In genomic region chr6:53915347-53915746, GRCm38 (mm10) we compare ENCODE assay signal across 21 mouse cellular contexts.
A peak's percentile ranks its signal among the peaks of the same experiment; 100 is the strongest.
DNase-seq lines count a peak whose midpoint lies in the region; ATAC-seq and TF ChIP-seq lines count a peak whose summit lies in the region.
"Had no signal": no experiment of that assay in that cellular context is flagged by ENCODE, and none has a peak within 500 bp of the region (broad histone marks: within the 10 kb centered on the region; RNA-seq: fewer than 3 reads in every experiment).

No protein-coding gene starts in this region.

- no peaks in the 10 kb centered on the region for H3K27me3 ChIP-seq in lung, postnatal 0 days (replicated peaks; ENCODE audit: insufficient read depth, low read length)
- H3K27me3 ChIP-seq: embryonic facial prominence, embryonic 13.5 days; embryonic facial prominence, embryonic 15.5 days had no signal

- H3K36me3 ChIP-seq in lung, postnatal 0 days (ENCODE audit: insufficient read depth, low read length): no peaks in the 10 kb centered on the region
- H3K36me3 ChIP-seq: embryonic facial prominence, embryonic 13.5 days; embryonic facial prominence, embryonic 15.5 days; forebrain, embryonic 10.5 days; forebrain, embryonic 12.5 days had no signal

- peak; percentile 52 for DNase-seq in lung, postnatal 0 days (ENCODE audit: low spot score)
- DNase-seq in lung, adult 2 months: no peak
- peak; percentile 40 for DNase-seq in lung, postnatal 36 days
- no peak for DNase-seq in lung, postnatal 4 days
- DNase-seq: adrenal gland, adult 2 months; adrenal gland, postnatal 10 days; adrenal gland, postnatal 25 days; cerebellum, adult 11 months; cerebellum, adult 18-20 months; cerebellum, adult 8-10 months; cerebellum, adult 9-11 months; cerebellum, postnatal 14 days; cerebellum, postnatal 36 days; embryo, embryonic 11 days had no signal

- no peak overlapping the region for H3K4me3 ChIP-seq in lung, postnatal 0 days (ENCODE audit: low read depth, low read length)
- H3K4me3 ChIP-seq in lung, adult 2 months (replicated peaks; ENCODE audit: extremely low read depth, low read depth, low read length): no peak overlapping the region
- H3K4me3 ChIP-seq: embryonic facial prominence, embryonic 13.5 days; embryonic facial prominence, embryonic 15.5 days; erythroblast, embryonic 14.5 days; forebrain, embryonic 10.5 days; forebrain, embryonic 12.5 days had no signal

- H3K4me2 ChIP-seq in lung, postnatal 0 days (replicated peaks; ENCODE audit: low read depth, low read length): no peak overlapping the region
- H3K4me2 ChIP-seq: embryonic facial prominence, embryonic 13.5 days; embryonic facial prominence, embryonic 15.5 days; forebrain, embryonic 12.5 days had no signal

- TF ChIP-seq EP300 in lung, postnatal 0 days (IDR thresholded peaks at IDR 0.05): no peak

- WGBS in lung, postnatal 0 days: 59% methylated on average over 3 of the region's 3 CpGs
- 79% methylated on average over 3 of the region's 3 CpGs for WGBS in lung, adult 2 months

- H3K9me3 ChIP-seq in lung, postnatal 0 days (ENCODE audit: low read length): no peaks in the 10 kb centered on the region
- H3K9me3 ChIP-seq: embryonic facial prominence, embryonic 13.5 days; embryonic facial prominence, embryonic 15.5 days; forebrain, embryonic 10.5 days; forebrain, embryonic 12.5 days had no signal

- TF ChIP-seq POLR2A in lung, adult 2 months (IDR thresholded peaks at IDR 0.05; ENCODE audit: borderline replicate concordance, extremely low read depth, low read depth, low read length): no peak

- H3K9ac ChIP-seq in lung, postnatal 0 days (replicated peaks; ENCODE audit: low read depth): no peak overlapping the region
- H3K9ac ChIP-seq: embryonic facial prominence, embryonic 13.5 days; embryonic facial prominence, embryonic 15.5 days; forebrain, embryonic 12.5 days had no signal

- no peak for TF ChIP-seq CTCF in lung, postnatal 0 days (IDR thresholded peaks at IDR 0.05)
- no peak for TF ChIP-seq CTCF in lung, adult 2 months (IDR thresholded peaks at IDR 0.05; ENCODE audit: insufficient read depth, low read length)

- peak; percentile 37; the same call in 1 of the 2 replicates for ATAC-seq in lung, postnatal 0 days
- ATAC-seq: forebrain, embryonic 14.5 days; forebrain, embryonic 16.5 days had no signal

- no peak overlapping the region for H3K27ac ChIP-seq in lung, postnatal 0 days (ENCODE audit: low read length)
- H3K27ac ChIP-seq: embryonic facial prominence, embryonic 13.5 days; embryonic facial prominence, embryonic 15.5 days; forebrain, embryonic 10.5 days; forebrain, embryonic 12.5 days had no signal

- H3K4me1 ChIP-seq in lung, postnatal 0 days (ENCODE audit: insufficient read depth, low read depth, low read length): no peaks in the 10 kb centered on the region
- H3K4me1 ChIP-seq in lung, adult 2 months (ENCODE audit: control insufficient read depth, insufficient read depth, low read length): no peaks in the 10 kb centered on the region
- H3K4me1 ChIP-seq: embryonic facial prominence, embryonic 15.5 days had no signal

Comparison
In these comparisons a context has a peak if more than half of its experiments do, and no peak if none do; other contexts are left out.
1. DNase-seq: peak in lung, postnatal 0 days (single experiment) and lung, postnatal 36 days (single experiment); none in lung, adult 2 months (single experiment) and lung, postnatal 4 days (0 of 2).